Mouse (Mus musculus) lung, postnatal 0 days (tissue): ENCODE results near the gene Rab11fip3.

Experiments
- CTCF ChIP-seq: IDR thresholded peaks from 2 replicates; pipeline ENCODE4 v1.5.1; 2016; ENCODE audit warnings: antibody characterized with exemption, mild to moderate bottlenecking
- EP300 ChIP-seq: IDR thresholded peaks from 2 replicates; pipeline ENCODE4 v1.6.1; 2016; ENCODE audit warnings: antibody characterized with exemption, mild to moderate bottlenecking, control low read depth

- peak; percentile 86 for TF ChIP-seq CTCF
- no peak for TF ChIP-seq EP300
Measured at GRCm38 (mm10) chr17:26041111-26041802, 28.1 kb downstream of the Rab11fip3 start.
